Mouse (Mus musculus): Measurements from ENCODE around the gene Klhl6. TPM values are rescaled to one million over a fixed set of nuclear protein-coding genes. Genes with fewer than 3 reads are reported as not detected.

Klhl6 gene
- total RNA-seq, 1 experiment: 1.6 TPM

GRCm38 (mm10) chr16:19961070-19961469 lies 21.8 kb downstream of the Klhl6 start:
- DNase-seq (ENCODE audit: low read depth, low spot score): no peak
- in situ Hi-C loops (cut with MboI; ENCODE audit: low sequenced_read_pairs in 2 of 2, unreplicated experiment in 2 of 2): no loop called here
- H3K27ac ChIP-seq (ENCODE audit: insufficient read depth, low read depth, low read length, poor library complexity, severe bottlenecking): no peak overlapping the region
- no peak for TF ChIP-seq CHD2 (IDR thresholded peaks at IDR 0.05; ENCODE audit: low read depth, low read length)
- no peak for TF ChIP-seq ZC3H11A (IDR thresholded peaks at IDR 0.05; ENCODE audit: borderline replicate concordance, low read depth, low read length)
- no peak for TF ChIP-seq ZNF384 (IDR thresholded peaks at IDR 0.05; ENCODE audit: low read depth, low read length)
- H3K9me3 ChIP-seq (ENCODE audit: control insufficient read depth, insufficient read depth, low read depth, low read length): no peaks in the 10 kb centered on the region
- no peak overlapping the region for H3K9ac ChIP-seq (ENCODE audit: insufficient read depth, low read depth, low read length, poor library complexity, severe bottlenecking)
- no peak overlapping the region for H3K4me3 ChIP-seq (ENCODE audit: insufficient read depth in 1 of 2, low read depth in 1 of 2, low read length in 2 of 2, poor library complexity in 1 of 2, severe bottlenecking in 1 of 2)
- no peaks in the 10 kb centered on the region for H3K36me3 ChIP-seq (ENCODE audit: control insufficient read depth, insufficient read depth, low read length, poor library complexity, severe bottlenecking)
- no peaks in the 10 kb centered on the region for H3K4me1 ChIP-seq (ENCODE audit: control insufficient read depth in 2 of 2, insufficient read depth in 2 of 2, low read length in 2 of 2, poor library complexity in 1 of 2)

- TF ChIP-seq MAFK (IDR thresholded peaks at IDR 0.05; ENCODE audit: insufficient read depth, low read depth, low read length) (no peak), HCFC1 (IDR thresholded peaks at IDR 0.05; ENCODE audit: borderline replicate concordance, insufficient read depth, low read length) (no peak), ZNF384 (IDR thresholded peaks at IDR 0.05; ENCODE audit: low read depth, low read length) (no peak), ZC3H11A (IDR thresholded peaks at IDR 0.05; ENCODE audit: borderline replicate concordance, low read depth, low read length) (no peak), CHD2 (IDR thresholded peaks at IDR 0.05; ENCODE audit: low read depth, low read length) (no peak)
- in situ Hi-C loops (cut with MboI; ENCODE audit: low sequenced_read_pairs in 2 of 2, unreplicated experiment in 2 of 2): no loop called here
- no peak overlapping the region for H3K27ac ChIP-seq (ENCODE audit: insufficient read depth, low read depth, low read length, poor library complexity, severe bottlenecking)
- no peaks in the 10 kb centered on the region for H3K4me1 ChIP-seq (ENCODE audit: control insufficient read depth in 2 of 2, insufficient read depth in 2 of 2, low read length in 2 of 2, poor library complexity in 1 of 2)
- H3K9me3 ChIP-seq (ENCODE audit: control insufficient read depth, insufficient read depth, low read depth, low read length): no peaks in the 10 kb centered on the region
- no peaks in the 10 kb centered on the region for H3K36me3 ChIP-seq (ENCODE audit: control insufficient read depth, insufficient read depth, low read length, poor library complexity, severe bottlenecking)
- no peak overlapping the region for H3K4me3 ChIP-seq (ENCODE audit: insufficient read depth in 1 of 2, low read depth in 1 of 2, low read length in 2 of 2, poor library complexity in 1 of 2, severe bottlenecking in 1 of 2)
- no peak overlapping the region for H3K9ac ChIP-seq (ENCODE audit: insufficient read depth, low read depth, low read length, poor library complexity, severe bottlenecking)
- DNase-seq (ENCODE audit: low read depth, low spot score): no peak
These were observed 22.3 kb downstream of the Klhl6 start for GRCm38 (mm10) chr16:19960407-19961058.

- no peak overlapping the region for H3K9ac ChIP-seq (ENCODE audit: insufficient read depth, low read depth, low read length, poor library complexity, severe bottlenecking)
- no peak overlapping the region for H3K27ac ChIP-seq (ENCODE audit: insufficient read depth, low read depth, low read length, poor library complexity, severe bottlenecking)
These were observed 25.8 kb downstream of the Klhl6 start for GRCm38 (mm10) chr16:19957051-19957450.

GRCm38 (mm10) chr16:19947336-19947735 lies 35.5 kb downstream of the Klhl6 start:
- H3K9ac ChIP-seq (ENCODE audit: insufficient read depth, low read depth, low read length, poor library complexity, severe bottlenecking): no peak overlapping the region
- DNase-seq (ENCODE audit: low read depth, low spot score): no peak
- no peaks in the 10 kb centered on the region for H3K4me1 ChIP-seq (ENCODE audit: control insufficient read depth in 2 of 2, insufficient read depth in 2 of 2, low read length in 2 of 2, poor library complexity in 1 of 2)
- H3K27ac ChIP-seq (ENCODE audit: insufficient read depth, low read depth, low read length, poor library complexity, severe bottlenecking): no peak overlapping the region
- H3K9me3 ChIP-seq (ENCODE audit: control insufficient read depth, insufficient read depth, low read depth, low read length): no peaks in the 10 kb centered on the region
- TF ChIP-seq ZC3H11A (IDR thresholded peaks at IDR 0.05; ENCODE audit: borderline replicate concordance, low read depth, low read length): no peak
- no peak for TF ChIP-seq MAFK (IDR thresholded peaks at IDR 0.05; ENCODE audit: insufficient read depth, low read depth, low read length)
- TF ChIP-seq ZNF384 (IDR thresholded peaks at IDR 0.05; ENCODE audit: low read depth, low read length): no peak
- no peak for TF ChIP-seq CHD2 (IDR thresholded peaks at IDR 0.05; ENCODE audit: low read depth, low read length)
- TF ChIP-seq HCFC1 (IDR thresholded peaks at IDR 0.05; ENCODE audit: borderline replicate concordance, insufficient read depth, low read length): no peak
- H3K4me3 ChIP-seq (ENCODE audit: insufficient read depth in 1 of 2, low read depth in 1 of 2, low read length in 2 of 2, poor library complexity in 1 of 2, severe bottlenecking in 1 of 2): no peak overlapping the region
- in situ Hi-C loops (cut with MboI; ENCODE audit: low sequenced_read_pairs in 2 of 2, unreplicated experiment in 2 of 2): no loop called here
- no peaks in the 10 kb centered on the region for H3K36me3 ChIP-seq (ENCODE audit: control insufficient read depth, insufficient read depth, low read length, poor library complexity, severe bottlenecking)

More at GRCm38 (mm10) chr16:19957051-19957450, 25.8 kb downstream of the Klhl6 start:
- TF ChIP-seq HCFC1 (IDR thresholded peaks at IDR 0.05; ENCODE audit: borderline replicate concordance, insufficient read depth, low read length) (no peak), CHD2 (IDR thresholded peaks at IDR 0.05; ENCODE audit: low read depth, low read length) (no peak), MAFK (IDR thresholded peaks at IDR 0.05; ENCODE audit: insufficient read depth, low read depth, low read length) (no peak), ZC3H11A (IDR thresholded peaks at IDR 0.05; ENCODE audit: borderline replicate concordance, low read depth, low read length) (no peak), ZNF384 (IDR thresholded peaks at IDR 0.05; ENCODE audit: low read depth, low read length) (no peak)
- Histone ChIP-seq H3K9me3 (ENCODE audit: control insufficient read depth, insufficient read depth, low read depth, low read length) (no peaks in the 10 kb centered on the region), H3K4me1 (ENCODE audit: control insufficient read depth in 2 of 2, insufficient read depth in 2 of 2, low read length in 2 of 2, poor library complexity in 1 of 2) (no peaks in the 10 kb centered on the region), H3K4me3 (ENCODE audit: insufficient read depth in 1 of 2, low read depth in 1 of 2, low read length in 2 of 2, poor library complexity in 1 of 2, severe bottlenecking in 1 of 2) (no peak overlapping the region), H3K36me3 (ENCODE audit: control insufficient read depth, insufficient read depth, low read length, poor library complexity, severe bottlenecking) (no peaks in the 10 kb centered on the region)
- no peak for DNase-seq (ENCODE audit: low read depth, low spot score)
- in situ Hi-C loops (cut with MboI; ENCODE audit: low sequenced_read_pairs in 2 of 2, unreplicated experiment in 2 of 2): no loop called here
